Mouse (Mus musculus): ENCODE data around the gene Kif5a.

GRCm38 (mm10) chr10:127190398-127191190 lies 72.6 kb downstream of the Kif5a start:
- TF ChIP-seq CTCF (conservative IDR thresholded peaks at IDR 0.05; ENCODE audit: insufficient read depth, insufficient read length, low read depth, low read length): no peak
- TF ChIP-seq POLR2A (IDR thresholded peaks at IDR 0.05; ENCODE audit: low read depth, low read length): no peak
